Mouse (Mus musculus) liver, embryonic 11.5 days (tissue): ENCODE results near the gene Rab5b. TPM values are rescaled to one million over a fixed set of nuclear protein-coding genes. Genes with fewer than 3 reads are reported as not detected.
A peak's percentile ranks its signal among the peaks of the same experiment; 100 is the strongest.

Source experiments
- ATAC-seq: fragments of 200-750 bp; cut with Nextera tagmentation; replicated peaks from 2 replicates; pipeline ENCODE4 v1.8.0; 2017; ENCODE audit warnings: moderate number of reproducible peaks, mild to moderate bottlenecking, moderate TSS enrichment, moderate library complexity; ENCODE audit not compliant: low FRiP score
- DNase-seq: peaks from one replicate; pipeline ENCODE4 v3.0.0-alpha.2; 2017; ENCODE audit warnings: low spot score
- H3K27ac ChIP-seq: fragments of 300-500 bp; sonication (generic); 2 replicates; pipeline ENCODE4 v1.5.1; 2014; ENCODE audit warnings: mild to moderate bottlenecking, low read depth, low read length, control low read depth
- H3K27me3 ChIP-seq: fragments of 300-500 bp; sonication (generic); replicated peaks from 2 replicates; pipeline ENCODE4 v1.6.1; 2014; ENCODE audit warnings: low read length, mixed read lengths; ENCODE audit not compliant: control insufficient read depth, insufficient read depth
- H3K36me3 ChIP-seq: fragments of 300-500 bp; sonication (generic); 2 replicates; pipeline ENCODE4 v1.6.1; 2014; ENCODE audit warnings: mild to moderate bottlenecking, low read length, moderate library complexity, mixed read lengths; ENCODE audit not compliant: control insufficient read depth, insufficient read depth
- H3K4me1 ChIP-seq: fragments of 300-500 bp; sonication (generic); replicated peaks from 2 replicates; pipeline ENCODE4 v1.6.1; 2014; ENCODE audit warnings: low read length, mixed read lengths; ENCODE audit not compliant: control insufficient read depth, insufficient read depth
- H3K4me2 ChIP-seq: fragments of 300-500 bp; sonication (generic); 2 replicates; pipeline ENCODE4 v1.6.1; 2014; ENCODE audit warnings: mild to moderate bottlenecking, control low read depth, moderate library complexity
- H3K4me3 ChIP-seq: fragments of 300-500 bp; sonication (generic); 2 replicates; pipeline ENCODE4 v1.5.1; 2014; ENCODE audit warnings: low read depth, low read length, control low read depth
- H3K9ac ChIP-seq: fragments of 300-500 bp; sonication (generic); 2 replicates; pipeline ENCODE4 v1.6.1; 2014; ENCODE audit warnings: low read depth, low read length, control low read depth
- H3K9me3 ChIP-seq: fragments of 300-500 bp; sonication (generic); 2 replicates; pipeline ENCODE4 v1.6.1; 2016; ENCODE audit warnings: low read length, inconsistent platforms, mixed read lengths; ENCODE audit not compliant: control insufficient read depth
- WGBS: fragments of 180-500 bp; shearing (Covaris S2); extraction: QIAGEN DNeasy Blood & Tissue Kit; methylation state at CpG from one replicate; pipeline ENCODE4 v1.1.7; 2014; 5-methylcytosine and 5-hydroxymethylcytosine counted together
- polyA plus RNA-seq: library from polyadenylated mRNA; unstranded; fragments of >200 nt; fragmentation: Nextera tagmentation; extraction: Ambion mirVana; gene quantifications from 2 replicates; pipeline ENCODE4 v1.2.1, GENCODE M21; 2014

Rab5b gene
- 46.9 and 47.1 TPM in 2 replicates for polyA plus RNA-seq

DNA sequence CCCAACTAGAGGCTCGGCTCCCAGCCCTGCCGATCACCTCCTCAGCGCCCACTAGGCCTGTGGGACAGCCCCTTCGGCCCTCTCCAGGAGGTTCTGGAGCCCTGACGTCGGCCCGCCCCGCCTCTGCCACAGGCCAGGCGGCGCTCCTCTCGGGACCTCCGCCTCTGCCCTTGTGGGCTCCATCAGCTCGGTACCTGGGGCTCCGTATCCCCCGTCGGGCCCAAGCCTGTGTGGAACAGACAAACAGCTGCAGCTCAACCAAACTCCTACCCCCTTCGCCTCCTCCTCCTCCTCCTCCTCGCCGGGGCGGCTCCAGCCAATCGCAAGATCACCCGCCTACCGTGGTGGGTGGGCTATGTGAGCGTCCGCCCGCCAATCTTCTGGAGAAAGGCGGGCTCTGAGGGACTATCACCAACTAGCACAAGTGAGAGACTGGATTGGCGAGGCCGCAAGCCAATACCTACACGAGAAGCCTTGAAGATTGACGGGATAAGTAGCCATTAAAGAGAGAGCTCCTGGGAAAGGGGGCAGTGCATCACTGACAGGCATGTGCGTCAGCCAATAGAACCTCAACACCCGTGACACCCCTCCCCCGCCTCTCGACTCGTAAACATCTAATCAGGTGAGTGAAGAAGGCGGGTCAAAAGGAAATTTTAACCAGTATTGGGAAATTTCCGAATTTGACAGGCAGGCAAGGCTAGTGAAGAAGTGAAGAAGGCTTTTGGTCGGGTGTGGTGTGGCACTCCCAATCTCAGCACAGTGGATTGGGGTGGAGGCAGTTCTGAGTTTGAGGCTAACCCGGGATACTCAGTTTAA is at the start of gene Rab5b:
Rab5b (minus strand) TSS at position 273 of the 816 bp plus-strand sequence.
- ATAC-seq: peak; percentile 98

DNA sequence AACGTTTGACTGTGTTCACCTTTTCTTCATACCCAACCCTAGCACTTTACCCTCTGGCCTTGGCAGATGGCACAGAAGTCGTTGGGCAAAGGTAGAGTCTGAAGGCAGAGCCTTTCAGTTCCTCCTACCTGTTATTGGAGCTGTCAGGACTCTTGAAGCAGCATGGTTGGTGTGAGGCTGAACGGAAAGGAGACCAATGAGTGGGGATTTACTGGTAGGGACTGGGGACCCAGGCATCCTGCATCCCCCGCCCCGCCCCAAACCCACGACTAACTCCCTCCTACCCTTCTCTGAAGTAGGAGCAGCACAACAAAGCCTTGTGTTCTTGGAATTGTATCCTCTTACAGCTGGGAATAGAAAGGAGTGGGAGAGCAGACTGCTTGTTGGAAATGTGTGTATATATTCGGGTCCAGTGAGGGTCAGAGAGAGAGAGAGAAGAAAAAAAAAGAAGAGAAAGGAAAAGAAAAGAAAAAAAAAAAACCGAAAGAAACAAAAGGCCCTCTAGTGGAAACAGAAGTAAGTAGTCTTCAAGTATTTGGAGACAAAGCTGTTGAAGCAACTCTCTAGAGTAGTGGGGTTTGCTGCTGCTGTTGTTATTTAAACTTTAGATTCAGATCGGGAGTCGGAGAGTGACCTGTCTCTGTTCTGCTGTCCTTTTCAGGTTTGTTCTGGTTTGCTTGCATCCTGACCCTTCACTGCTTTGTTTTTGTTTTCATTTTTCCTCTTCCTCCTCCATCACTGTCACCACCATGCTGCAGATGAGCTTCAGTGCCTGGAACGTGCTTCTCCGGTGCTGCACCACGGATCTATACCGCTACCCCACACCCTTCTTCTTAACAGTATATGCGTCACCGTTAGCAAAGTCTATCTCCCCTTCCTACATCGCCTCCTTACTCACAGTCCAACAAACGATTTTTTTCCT is 48.9 kb upstream of the Rab5b start, which contains the start of gene Dgka:
Dgka (minus strand) TSS at position 176 of the 922 bp plus-strand sequence.
- Histone ChIP-seq H3K27me3 (peaks cover 22% of the 10 kb centered on the region), H3K9me3 (no peaks in the 10 kb centered on the region), H3K4me2 (peak within 1 kb of the TSS; percentile 85), H3K9ac (peak within 1 kb of the TSS; percentile 62), H3K4me3 (peak within 1 kb of the TSS; percentile 66), H3K4me1 (peaks cover 28% of the 10 kb centered on the region), H3K36me3 (no peaks in the 10 kb centered on the region), H3K27ac (no peak within 1 kb of the TSS)
- ATAC-seq (no peak), DNase-seq (no peak)
- WGBS: 23% methylated on average over 18 of the region's 18 CpGs

More for the DNA sequence above, at the start of gene Rab5b:
- 1% methylated on average over 40 of the region's 40 CpGs for WGBS
- H3K4me1 ChIP-seq: peaks cover 16% of the 10 kb centered on the region
- H3K27ac ChIP-seq: peak within 1 kb of the TSS; percentile 96
- H3K9me3 ChIP-seq: no peaks in the 10 kb centered on the region
- H3K27me3 ChIP-seq: no peaks in the 10 kb centered on the region
- peak within 1 kb of the TSS; percentile 87 for H3K4me2 ChIP-seq
- H3K4me3 ChIP-seq: peak within 1 kb of the TSS; percentile 87
- DNase-seq: peak; percentile 95
- peak within 1 kb of the TSS; percentile 95 for H3K9ac ChIP-seq
- peaks cover 26% of the 10 kb centered on the region for H3K36me3 ChIP-seq

DNA sequence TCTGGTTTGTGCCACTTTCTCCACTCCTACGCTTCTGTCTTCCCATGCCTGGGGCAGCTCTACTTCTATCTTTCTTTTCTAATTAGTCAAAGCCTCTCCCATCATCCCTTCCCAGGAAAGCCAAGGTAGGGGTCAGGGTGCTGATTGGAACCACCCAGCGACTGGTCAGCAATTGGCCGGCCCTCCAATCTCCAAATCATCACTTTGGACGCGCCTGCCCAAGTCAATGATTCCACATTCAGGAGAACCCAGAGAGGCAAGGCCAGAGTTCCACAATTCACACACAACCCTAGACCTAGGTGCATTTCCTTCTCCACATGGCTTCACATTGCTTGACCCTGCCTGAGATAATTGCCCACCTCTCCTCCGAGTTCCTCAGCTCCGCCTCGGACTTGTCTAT is 48.1 kb upstream of the Rab5b start:
- H3K4me2 ChIP-seq: peak overlapping the region; percentile 85
- H3K4me1 ChIP-seq: peaks cover 21% of the 10 kb centered on the region
- H3K9me3 ChIP-seq: no peaks in the 10 kb centered on the region
- peak overlapping the region; percentile 66 for H3K4me3 ChIP-seq
- DNase-seq (no peak), ATAC-seq (no peak)
- peaks cover 22% of the 10 kb centered on the region for H3K27me3 ChIP-seq
- H3K27ac ChIP-seq: no peak overlapping the region
- 24% methylated on average over 8 of the region's 8 CpGs for WGBS
- H3K9ac ChIP-seq: peak overlapping the region; percentile 62
- H3K36me3 ChIP-seq: no peaks in the 10 kb centered on the region

DNA sequence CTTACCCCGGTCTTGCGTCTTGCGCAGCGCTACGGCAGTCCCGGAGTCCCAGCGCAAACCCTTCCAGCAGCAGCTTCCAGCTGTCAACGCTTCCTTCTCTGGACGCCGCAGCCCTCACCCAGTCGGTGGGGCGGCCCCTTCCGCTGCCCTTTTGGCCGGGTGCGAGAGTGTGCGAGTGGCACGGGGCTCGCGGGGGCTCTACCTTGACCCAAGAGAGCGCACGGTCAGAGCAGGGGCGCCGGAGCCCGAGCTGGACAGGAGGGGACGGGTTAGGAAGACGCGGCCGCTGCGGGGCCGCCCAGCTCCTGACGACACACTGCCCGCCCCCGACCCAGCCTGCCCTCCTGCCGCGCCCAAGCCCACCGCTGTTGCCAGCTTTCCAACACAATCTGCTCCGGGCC is 47.7 kb upstream of the Rab5b start:
- no peak; the same call in 1 of the 2 replicates for ATAC-seq
- peak overlapping the region; percentile 66 for H3K4me3 ChIP-seq
- H3K27me3 ChIP-seq: peaks cover 22% of the 10 kb centered on the region
- H3K4me1 ChIP-seq: peaks cover 18% of the 10 kb centered on the region
- no peak overlapping the region for H3K27ac ChIP-seq
- no peaks in the 10 kb centered on the region for H3K9me3 ChIP-seq
- WGBS: 1% methylated on average over 37 of the region's 37 CpGs
- peak; percentile 64 for DNase-seq
- H3K36me3 ChIP-seq: no peaks in the 10 kb centered on the region
- H3K9ac ChIP-seq: peak overlapping the region; percentile 62
- H3K4me2 ChIP-seq: peak overlapping the region; percentile 85

DNA sequence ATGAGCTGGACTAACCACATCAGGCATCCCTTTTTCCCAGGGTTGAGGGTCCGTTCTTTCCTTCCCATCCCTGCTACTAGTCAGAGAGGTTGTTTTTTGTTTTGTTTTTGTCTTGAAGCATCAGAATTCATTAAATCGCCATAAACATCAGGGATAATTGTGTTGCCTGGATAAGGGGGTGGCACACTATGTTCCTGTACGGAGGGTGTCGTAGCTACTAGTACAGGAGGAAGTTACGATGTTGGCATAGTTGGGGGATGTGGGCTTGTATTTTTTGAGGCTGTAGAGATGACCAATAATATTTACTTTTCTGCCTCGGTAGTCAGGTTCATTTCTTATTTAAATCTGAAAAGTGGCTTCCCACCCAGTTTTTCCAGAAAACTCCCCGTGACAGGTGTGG is 47.2 kb upstream of the Rab5b start:
- peak overlapping the region; percentile 66 for H3K4me3 ChIP-seq
- WGBS: 3% methylated on average over 7 of the region's 7 CpGs
- H3K9me3 ChIP-seq: no peaks in the 10 kb centered on the region
- H3K27me3 ChIP-seq: peaks cover 22% of the 10 kb centered on the region
- H3K4me1 ChIP-seq: peaks cover 18% of the 10 kb centered on the region
- H3K27ac ChIP-seq: no peak overlapping the region
- no peaks in the 10 kb centered on the region for H3K36me3 ChIP-seq
- H3K4me2 ChIP-seq: peak overlapping the region; percentile 85
- H3K9ac ChIP-seq: peak overlapping the region; percentile 62
- ATAC-seq (no peak), DNase-seq (no peak)

DNA sequence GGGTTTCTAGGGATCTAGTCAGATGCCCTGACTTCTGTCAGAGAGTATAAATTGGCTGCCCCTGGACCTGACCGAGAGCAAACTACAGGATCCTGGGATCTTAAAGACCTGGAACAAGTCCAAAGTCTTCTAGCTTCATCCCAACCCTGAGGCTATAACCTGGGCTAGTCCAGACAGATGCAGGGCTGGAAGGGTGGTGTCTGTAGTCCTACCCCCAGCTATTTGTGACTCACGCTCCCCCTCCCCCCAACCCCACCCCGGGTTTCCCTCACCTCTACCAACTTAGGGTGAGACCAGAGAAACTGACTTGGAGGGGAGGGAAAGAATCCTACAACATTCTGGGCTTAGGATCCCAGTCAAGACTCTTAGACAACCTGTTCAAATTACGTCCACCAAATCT is 46.6 kb upstream of the Rab5b start:
- Histone ChIP-seq H3K36me3 (no peaks in the 10 kb centered on the region), H3K9me3 (no peaks in the 10 kb centered on the region), H3K4me3 (peak overlapping the region; percentile 66; the same call in 1 of the 2 replicates), H3K4me2 (peak overlapping the region; percentile 85), H3K27ac (no peak overlapping the region), H3K4me1 (peaks cover 20% of the 10 kb centered on the region), H3K9ac (no peak overlapping the region), H3K27me3 (peaks cover 22% of the 10 kb centered on the region)
- ATAC-seq (no peak), DNase-seq (no peak)
- 40% methylated on average over 4 of the region's 4 CpGs for WGBS

DNA sequence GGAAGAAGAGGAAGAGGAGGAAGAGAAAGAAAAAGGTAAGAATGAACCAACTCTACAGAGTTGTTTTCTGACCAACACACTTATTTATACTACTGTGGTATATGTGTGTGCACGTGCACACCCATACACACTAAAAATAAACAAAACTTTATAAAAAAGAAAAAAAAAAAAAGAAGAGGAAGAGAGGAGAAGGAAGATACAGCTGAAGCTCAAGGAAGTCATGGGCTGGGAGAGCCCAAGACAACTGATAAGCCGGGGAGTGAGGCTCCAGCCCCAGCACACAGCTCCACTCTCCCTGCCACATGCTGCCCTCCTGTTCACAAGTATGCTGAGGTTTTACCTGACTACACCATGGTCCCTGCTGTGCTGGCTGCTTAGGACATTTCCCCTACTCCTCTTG is 44.2 kb upstream of the Rab5b start:
- ATAC-seq: peak; percentile 62
- Histone ChIP-seq H3K27ac (no peak overlapping the region), H3K4me3 (no peak overlapping the region), H3K4me1 (peaks cover 20% of the 10 kb centered on the region), H3K36me3 (no peaks in the 10 kb centered on the region), H3K4me2 (0 out of 2 replicates have a peak overlapping the region, but pooled peaks have one; percentile 27), H3K27me3 (peaks cover 20% of the 10 kb centered on the region), H3K9ac (no peak overlapping the region), H3K9me3 (no peaks in the 10 kb centered on the region)
- 20% methylated on average over 2 of the region's 2 CpGs for WGBS
- DNase-seq: no peak

DNA sequence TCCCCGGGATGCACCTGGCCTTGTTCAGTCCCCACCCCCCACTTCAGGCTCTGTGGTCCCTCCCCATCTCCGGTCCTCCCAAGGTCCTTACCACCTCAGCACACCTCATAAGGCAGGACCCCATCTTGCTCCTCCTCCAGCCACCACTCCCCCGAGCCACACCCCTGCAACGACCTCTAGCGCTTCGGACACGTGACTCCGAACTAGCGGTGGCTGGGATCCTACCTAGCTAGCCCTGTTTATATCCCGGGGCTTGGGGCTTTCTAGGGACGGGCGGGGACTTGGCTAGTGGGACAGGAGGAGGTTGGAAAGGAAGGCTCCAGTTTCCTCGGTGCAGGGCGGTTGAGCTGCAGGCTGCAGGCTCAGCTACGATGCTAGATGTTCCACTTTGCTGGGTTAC is 41.4 kb upstream of the Rab5b start:
- H3K4me3 ChIP-seq: peak overlapping the region; percentile 35; the same call in 1 of the 2 replicates
- H3K4me1 ChIP-seq: peaks cover 11% of the 10 kb centered on the region
- ATAC-seq (peak; percentile 71), DNase-seq (no peak)
- no peaks in the 10 kb centered on the region for H3K9me3 ChIP-seq
- no peak overlapping the region for H3K27ac ChIP-seq
- H3K4me2 ChIP-seq: peak overlapping the region; percentile 68
- H3K36me3 ChIP-seq: no peaks in the 10 kb centered on the region
- H3K9ac ChIP-seq: peak overlapping the region; percentile 40; the same call in 1 of the 2 replicates
- H3K27me3 ChIP-seq: peaks cover 4% of the 10 kb centered on the region
- WGBS: 14% methylated on average over 15 of the region's 15 CpGs
